Mouse (Mus musculus) lung, postnatal 0 days (tissue): Measurements from ENCODE around the gene Sun2.

Experiments
- CTCF ChIP-seq: IDR thresholded peaks from 2 replicates; pipeline ENCODE4 v1.5.1; 2016; ENCODE audit warnings: antibody characterized with exemption, mild to moderate bottlenecking
- EP300 ChIP-seq: IDR thresholded peaks from 2 replicates; pipeline ENCODE4 v1.6.1; 2016; ENCODE audit warnings: antibody characterized with exemption, mild to moderate bottlenecking, control low read depth

- TF ChIP-seq EP300: no peak
- TF ChIP-seq CTCF: no peak
Measured at GRCm38 (mm10) chr15:79750266-79750665, 7.9 kb upstream of the Sun2 start.
